Mouse (Mus musculus) cortical plate, adult 2 months (tissue): ENCODE data around the gene Doc2b.

Experiments used
- CTCF ChIP-seq: fragments of 200-500 bp; IDR thresholded peaks from 2 replicates; pipeline ENCODE4 v1.5.1; 2011; ENCODE audit warnings: mild to moderate bottlenecking, control low read depth, low read length; ENCODE audit not compliant: insufficient read depth; ENCODE audit errors: extremely low read depth
- POLR2A ChIP-seq: fragments of 200-500 bp; IDR thresholded peaks from 2 replicates; pipeline ENCODE4 v1.6.1; 2011; ENCODE audit warnings: mild to moderate bottlenecking, low read length, control low read depth; ENCODE audit not compliant: insufficient read depth; ENCODE audit errors: extremely low read depth

- TF ChIP-seq CTCF (no peak), POLR2A (no peak)
Measured at GRCm38 (mm10) chr11:75767014-75767413, 28.8 kb downstream of the Doc2b start.
